Mouse (Mus musculus): ENCODE results near the gene Fgfr2.
A peak's percentile ranks its signal among the peaks of the same experiment; 100 is the strongest.

The Fgfr2 gene

DNA sequence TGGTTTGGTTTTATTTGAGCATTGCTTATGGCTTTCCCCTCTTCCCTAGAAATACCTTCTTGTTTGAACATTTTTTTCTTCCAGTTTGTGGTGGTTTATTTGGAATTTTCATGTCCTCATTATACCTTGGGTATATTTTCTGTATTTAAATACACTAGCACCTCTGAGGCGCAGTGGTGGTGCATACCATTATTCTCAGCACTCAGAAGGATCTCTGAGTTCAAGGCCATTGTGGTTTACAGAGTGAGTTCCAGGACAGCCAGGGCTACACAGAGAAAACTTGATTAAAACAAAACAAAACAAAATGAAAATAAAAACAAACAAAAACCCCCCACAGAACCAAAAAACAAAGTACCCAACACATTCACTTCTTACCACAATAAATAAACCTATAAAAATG, 189.8 kb downstream of the Fgfr2 start:
- DNase-seq (ENCODE audit: low read depth), result no peak

DNA sequence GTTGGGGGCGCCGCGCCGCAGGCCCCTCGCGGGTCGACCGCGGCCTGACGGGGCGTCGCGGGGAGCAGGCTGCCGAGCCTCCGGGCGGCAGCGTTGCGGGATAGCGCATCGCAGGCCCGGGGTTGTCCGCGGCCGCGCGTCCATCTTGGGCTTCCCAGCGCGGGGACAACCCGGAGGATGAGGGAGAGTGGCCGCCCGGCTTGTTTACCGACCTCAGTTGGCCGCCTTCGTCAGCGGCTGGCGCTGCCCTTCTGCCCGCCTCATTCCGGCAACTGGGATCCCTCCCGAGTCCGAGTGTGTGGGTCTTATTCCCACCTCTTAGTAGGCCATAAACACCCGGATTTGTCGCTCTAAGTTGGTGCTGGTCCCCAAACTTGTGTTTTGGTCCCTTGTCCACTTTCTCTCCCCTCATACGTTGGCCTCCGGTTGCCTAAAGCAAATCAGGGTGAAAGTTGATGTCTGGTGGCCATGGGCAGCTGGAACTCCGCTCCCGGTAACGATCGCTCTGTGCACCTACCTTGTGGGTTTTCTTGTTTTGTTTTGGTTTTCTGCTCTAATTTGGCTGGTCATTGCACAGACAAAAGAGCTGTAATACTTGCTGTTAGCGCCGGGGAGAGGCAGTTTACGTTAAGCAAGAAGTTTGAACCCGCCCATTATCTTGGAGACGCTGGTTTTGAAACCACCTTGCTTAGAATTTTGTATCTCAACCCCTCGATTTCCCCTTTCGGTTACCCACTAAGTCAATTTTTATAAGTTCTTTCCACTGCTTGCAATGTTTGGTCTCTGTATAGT, 191.4 kb downstream of the Fgfr2 start:
- peak; percentile 68 for DNase-seq (ENCODE audit: low read depth)

DNA sequence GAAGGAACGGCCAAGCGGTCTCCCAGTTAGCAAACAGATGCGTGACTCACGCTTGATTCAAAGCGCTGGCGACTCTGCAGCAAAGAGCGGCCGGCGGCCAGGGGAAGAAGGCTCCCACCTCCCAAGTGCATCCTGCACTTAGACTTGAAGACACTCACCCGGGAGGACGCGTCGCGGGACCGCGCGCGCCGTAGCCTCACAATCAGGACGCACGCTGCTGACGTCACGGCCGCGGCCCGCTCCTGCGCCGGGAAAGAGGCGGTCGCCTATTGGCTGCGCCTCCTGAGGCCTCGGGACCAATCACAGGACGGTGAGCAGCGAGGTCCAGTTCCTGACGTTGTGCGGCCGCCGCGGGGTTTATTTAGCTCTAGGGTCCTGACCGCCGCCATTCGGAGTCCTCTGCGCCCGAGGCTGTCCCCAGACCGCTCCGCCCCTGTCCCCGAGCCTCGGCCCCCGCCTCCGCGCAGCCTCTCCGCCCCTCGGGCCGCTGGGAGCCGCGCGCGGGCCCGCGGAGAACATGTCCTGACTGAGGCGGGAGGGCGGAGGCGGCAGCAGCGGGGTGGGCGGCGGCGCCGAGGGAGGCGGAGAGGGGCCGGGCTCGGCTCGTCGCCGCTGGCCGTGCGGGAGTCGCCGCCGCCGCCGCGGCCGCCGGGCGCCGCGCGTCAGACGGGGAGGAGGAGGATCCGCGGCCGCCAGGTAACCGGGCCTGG, 192.1 kb downstream of the Fgfr2 start, which contains the start of gene Zranb1:
Gene Zranb1 (plus strand): TSS at position 293 of the 710 bp plus-strand sequence.
- DNase-seq (ENCODE audit: low read depth), result peak; percentile 98

DNA sequence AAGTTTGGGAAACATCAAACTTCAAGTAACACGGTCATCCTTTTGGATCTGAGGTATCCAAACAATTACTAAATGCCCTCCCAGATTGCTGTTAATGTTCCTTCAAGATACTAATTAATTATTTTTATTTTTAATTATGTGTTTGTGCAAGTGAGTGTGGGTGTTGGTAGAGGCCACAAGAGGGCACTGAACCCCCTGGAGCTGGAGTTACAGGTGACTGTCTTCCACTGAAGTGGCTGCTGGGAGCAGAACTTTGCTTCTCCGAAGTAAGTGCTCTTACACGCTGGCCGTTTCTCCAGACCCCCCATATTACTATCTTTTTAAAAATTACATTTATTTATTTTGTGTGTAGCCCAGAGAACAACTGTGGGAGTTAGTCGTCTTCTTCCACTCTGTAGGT, 193.1 kb downstream of the Fgfr2 start:
- no peak for DNase-seq (ENCODE audit: low read depth)

DNA sequence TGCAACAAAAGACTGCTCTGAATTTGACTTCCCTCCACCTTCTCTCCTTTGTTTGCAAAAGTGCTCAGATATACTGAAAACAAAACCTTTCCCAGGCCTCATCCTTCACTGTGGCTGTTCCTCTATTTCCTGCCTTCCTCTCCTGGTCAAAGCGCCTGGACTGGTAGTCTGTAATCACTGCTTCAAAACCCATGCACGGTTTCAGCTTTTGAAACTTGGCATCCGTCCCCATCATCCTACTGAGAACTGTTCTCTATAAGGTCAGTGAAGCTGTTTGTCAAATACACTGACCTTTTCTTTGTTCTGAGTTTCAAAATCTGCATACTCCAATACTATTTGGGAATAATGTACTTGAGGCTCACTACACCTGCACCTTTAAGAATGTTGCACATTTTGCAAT, 195.9 kb downstream of the Fgfr2 start:
- DNase-seq (ENCODE audit: low read depth), result no peak

DNA sequence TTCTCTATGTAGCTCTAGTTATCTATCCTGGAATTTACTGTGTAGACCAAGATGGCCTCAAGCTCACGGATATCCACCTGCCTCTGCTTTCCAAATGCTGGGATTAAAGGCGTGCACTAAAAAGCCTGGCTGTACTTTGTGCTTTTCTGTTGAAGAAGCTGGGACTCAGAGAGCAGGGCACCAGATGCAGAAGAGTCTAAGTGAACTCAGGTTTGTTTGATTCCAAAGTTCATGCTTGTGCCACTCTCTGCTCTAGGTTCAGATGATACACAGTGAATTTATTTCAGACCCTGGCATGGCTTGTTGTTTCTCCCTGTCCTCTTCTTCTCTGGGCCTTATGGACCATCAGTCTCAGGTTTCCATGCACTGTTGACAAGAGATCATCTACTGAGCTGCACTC, 197.9 kb downstream of the Fgfr2 start:
- DNase-seq (ENCODE audit: low read depth), result no peak

DNA sequence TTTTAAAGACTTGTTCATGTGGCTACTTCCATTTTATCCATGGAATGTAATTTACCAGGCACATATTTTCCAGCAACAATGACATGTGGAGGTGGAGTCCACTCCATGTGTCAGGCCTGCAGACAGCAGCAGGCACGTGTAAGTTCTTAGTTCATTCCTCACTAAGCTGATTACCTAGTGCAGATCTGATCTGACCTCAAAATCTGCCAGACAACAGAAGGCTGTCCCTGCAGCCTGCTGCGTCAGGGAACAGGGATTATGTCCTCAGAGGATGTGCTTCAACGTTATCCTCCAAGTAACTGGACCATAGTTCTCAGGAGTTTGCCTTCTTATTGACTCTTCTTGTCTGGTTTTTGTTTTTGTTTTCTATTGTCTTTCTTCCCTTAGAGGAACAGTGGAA, 201.2 kb downstream of the Fgfr2 start:
- DNase-seq (ENCODE audit: low read depth), result no peak

DNA sequence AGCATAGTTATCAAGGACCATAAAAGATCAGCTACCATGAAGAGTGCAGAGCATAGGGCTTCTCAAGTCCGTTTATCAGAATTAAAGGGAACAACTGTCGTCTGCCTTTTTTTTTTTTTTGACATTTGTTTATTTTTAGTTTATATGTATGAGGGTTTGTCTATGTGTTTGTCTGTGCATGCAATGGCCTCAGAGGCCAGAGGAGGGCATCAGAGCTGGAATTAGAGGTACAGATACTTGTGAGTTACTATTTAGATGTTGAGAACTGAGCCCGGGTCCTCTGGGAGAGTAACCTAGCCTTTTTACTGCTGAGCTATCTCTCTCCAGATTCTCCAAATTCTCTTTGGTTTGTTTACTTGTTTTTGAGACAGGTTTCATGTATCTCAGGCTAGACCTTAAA, 219.4 kb downstream of the Fgfr2 start:
- DNase-seq (ENCODE audit: low read depth), result no peak

DNA sequence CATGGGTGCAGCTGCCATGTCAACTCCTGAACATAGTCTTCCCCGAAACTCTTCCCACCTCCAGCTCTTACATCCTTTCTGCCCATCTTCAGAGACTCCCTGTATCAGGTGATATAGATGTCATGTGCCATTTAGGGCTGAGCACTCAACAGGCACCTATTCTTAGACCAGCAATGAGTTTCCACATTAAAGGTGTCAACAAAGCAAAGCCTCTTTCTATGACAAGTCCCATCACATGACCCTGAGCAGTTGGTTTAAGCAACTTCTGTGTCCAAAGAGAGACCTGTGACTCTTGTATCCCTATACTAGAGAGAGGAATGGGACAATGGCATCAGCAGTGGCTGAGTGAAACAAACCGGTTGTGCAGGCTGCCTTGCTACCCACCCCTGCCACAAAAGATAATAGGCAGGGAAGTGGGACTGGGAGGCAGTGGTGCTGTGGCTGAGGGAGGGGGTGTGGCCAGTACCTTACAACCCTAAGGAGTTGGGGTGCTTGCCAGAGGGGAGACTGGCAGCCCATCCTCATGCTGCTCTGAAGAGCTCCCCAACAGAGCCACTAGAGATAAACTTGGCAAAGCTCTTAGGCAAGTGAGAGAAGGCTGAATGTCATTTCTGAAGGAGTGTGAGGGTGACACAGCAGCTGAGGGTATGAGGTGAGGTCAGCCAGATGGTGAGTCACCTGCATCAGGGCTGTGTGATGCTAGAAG, 222.2 kb downstream of the Fgfr2 start:
- DNase-seq (ENCODE audit: low read depth), result no peak

DNA sequence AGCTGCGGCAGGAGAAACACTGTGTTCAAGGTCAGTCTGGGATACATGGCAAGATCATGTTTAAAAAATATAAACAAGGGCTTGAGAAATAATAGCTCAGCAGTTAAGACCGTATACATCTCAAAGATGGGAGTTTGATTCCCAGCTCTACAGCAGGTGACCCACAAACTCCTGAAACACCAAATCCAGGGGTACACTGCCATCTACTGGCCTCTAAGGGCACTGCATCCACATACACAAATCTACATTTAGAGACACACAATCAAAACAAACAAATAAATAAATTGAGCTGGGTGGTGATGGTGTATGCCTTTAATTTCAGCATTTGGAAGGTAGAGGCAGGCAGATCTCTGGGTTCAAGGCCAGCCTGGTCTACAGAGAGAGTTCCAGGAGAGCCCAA, 224.9 kb downstream of the Fgfr2 start:
- peak; percentile 79 for DNase-seq (ENCODE audit: low read depth)

DNA sequence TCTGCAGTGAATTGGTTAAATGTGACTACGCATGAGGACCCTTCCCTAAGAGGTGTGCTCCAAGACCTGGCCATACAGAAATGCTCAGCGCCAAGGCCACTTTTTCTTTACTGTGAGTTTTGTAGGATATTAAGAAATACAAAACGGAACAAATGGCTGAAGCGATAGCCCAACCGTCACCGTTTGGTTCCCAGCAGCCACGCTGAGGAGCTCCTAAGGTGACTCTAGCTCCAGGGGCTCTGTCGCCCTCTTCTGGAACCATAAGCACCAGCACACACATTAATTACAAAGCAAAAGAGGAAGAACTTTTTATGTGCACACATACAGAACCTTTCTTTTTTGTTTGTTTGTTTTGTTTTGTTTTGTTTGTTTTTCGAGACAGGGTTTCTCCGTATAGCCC, 225.9 kb downstream of the Fgfr2 start:
- no peak for DNase-seq (ENCODE audit: low read depth)

DNA sequence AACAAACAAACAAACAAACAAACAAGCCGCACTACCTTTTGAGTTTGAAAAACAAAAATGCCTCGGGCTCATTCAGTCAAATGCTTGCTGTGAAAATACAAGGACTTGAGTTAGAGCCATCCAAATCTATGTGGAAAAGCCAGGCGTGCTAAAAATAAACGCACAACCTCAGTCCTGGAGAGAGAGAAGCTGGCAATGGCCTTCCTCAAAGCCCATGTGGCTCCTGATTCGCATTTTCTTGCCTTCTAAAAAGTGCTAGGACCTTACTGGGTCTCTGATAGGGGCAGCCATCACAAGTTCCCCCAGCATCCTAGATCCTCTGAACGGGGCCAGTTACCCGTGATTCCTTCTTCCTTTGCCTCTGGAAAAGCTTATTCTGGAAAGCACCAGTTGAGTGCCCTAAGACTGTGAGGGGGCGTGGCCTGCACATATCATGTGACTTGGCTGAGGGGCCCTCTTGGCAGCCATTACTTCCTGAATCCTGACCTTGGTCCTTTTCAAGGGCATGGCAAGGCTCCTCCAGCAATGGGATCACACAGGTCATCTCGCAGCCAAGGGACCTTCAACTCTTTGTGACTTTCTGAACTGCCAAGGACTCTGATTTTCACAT, 226.8 kb downstream of the Fgfr2 start:
- DNase-seq (ENCODE audit: low read depth), result no peak

DNA sequence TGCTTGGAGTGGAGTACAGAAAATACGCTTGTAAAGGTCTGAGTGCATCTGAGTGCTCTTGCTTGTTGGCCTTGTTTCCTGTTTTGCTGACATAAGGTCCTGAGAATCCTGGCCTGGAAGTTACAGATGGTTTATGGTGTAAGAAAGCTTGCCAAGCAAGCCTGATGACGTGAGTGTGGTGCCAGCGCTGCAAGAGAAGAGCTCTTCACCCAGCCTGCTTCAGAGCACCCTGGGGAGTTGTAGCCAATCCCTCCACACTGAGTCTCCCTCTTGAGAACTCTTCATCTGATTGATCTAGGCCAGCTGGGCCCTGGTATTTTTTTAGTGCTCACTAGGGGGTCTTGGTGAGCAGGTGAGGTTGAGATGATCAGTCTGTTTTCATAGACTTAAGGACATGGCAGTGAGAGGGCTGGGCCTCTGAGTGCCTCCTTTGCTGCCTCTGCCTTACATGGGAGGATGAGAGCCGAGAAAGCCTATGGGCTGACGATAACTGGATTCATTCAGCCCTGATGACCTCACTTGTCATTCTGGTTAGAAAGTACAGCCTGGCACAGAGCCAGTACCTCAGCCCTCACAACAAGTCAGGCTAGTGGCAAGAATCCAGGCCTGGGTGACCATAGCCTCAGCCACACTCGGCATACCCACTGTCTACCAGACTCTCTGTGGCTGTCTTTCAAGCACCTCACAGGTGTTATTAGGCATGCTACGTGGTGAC, 228.2 kb downstream of the Fgfr2 start:
- no peak for DNase-seq (ENCODE audit: low read depth)

DNA sequence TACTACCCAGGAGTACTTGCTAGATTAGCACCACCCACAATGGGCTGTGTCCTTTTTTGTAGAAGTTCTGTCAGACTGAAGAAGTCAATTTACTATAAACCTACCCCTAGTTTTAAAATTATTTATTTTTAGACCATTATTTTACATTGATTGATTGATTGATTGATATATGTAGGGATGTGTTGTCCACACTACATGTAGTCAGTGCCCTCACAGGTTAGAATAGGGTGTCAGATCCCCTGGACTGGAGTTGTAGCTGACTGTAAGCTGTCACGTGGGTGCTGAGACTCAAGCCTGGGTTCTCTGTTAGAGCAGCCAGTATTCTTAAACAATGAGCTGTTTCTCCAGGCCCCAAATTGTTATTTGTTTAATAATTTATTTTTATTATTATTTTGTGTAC, 229.8 kb downstream of the Fgfr2 start:
- no peak for DNase-seq (ENCODE audit: low read depth)

DNA sequence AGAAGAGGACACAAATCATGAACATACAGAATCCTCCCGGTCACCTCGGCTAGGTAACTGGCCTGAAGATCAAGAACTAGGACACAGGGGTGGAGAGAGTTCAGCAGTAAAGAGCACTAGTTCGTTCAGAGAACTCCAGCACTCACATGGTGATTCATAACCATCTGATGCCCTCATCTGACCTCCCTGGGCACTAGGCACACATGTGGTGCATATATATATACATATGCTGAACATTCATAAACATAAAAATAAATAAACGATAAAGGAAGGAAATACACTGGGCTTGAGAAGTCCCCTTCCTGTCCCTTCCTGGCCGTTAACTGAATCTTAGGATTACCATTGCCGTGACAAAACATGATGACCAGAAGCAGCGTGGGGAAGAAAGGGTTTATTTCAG, 230.3 kb downstream of the Fgfr2 start:
- no peak for DNase-seq (ENCODE audit: low read depth)

DNA sequence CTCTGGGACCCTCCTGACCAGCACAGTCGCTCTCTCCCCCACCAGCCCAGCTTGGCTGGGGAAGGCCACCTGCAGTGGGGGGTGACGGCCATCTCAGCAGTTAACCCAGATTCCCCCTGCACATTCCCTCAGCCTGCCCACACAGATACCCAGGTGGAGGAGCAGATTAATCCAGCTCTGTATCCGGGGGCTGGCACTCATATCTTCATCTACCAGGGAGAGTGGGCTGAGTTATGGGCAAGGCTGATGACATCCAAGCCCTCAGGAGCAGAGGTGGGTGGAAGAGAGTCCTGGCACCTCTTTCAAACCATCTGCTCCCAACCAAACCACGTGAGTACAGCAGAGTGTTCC, 230.9 kb downstream of the Fgfr2 start:
- no peak for DNase-seq (ENCODE audit: low read depth)

DNA sequence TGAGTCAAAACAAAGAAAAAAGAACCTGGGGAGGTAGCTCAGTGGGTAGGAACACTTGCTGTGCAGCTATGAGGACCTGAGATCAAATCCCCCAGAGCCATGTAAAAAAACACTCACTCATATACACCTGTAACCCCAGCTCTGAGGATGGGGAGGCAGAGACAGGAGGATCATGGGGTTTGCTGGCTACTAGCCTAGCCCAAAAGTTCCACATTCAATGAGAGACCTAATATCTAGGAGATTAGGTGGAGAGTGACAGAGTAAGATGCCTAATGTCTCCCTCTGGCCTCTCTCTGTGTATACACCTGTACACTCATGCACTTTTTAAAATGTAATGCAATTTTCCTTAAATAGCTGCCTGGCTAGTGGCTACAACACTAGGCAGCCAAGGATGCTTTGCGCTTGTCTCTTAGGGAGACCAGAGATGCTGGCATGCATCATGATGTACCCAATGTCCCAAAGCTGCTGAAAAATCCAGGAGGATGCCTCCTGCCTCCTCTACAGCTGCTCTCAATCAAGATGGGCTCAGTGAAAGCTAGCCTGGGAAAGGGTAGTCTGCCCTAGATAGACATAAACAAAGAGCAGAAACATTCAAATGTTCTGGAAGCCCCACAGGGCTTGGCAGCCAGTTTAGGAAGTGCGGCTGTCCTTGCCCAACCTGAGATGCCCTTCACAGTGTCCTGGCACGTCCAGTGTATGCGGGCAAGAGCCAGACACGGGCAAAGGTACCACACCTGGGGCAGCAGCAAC, 231.4 kb downstream of the Fgfr2 start:
- no peak for DNase-seq (ENCODE audit: low read depth)

DNA sequence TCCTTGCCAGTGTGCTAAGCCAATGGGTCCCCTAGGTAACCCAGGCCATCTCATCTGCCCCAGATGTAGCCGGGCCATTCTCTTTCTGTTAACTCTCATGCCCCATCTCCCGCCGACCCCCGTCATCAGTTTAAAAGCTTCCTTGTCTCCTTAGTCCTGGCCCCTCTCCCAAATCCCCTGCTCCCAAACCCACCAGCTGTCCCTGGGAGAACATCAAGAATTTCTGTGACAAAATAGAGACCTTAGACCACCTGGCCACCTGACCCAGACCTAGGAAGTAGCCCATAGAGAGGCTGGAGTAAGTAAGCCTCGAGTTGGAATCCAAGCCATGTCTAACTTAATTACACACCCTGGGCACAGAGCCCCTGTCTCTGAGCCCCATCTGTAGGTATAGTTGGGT, 232.9 kb downstream of the Fgfr2 start:
- DNase-seq (ENCODE audit: low read depth), result no peak

DNA sequence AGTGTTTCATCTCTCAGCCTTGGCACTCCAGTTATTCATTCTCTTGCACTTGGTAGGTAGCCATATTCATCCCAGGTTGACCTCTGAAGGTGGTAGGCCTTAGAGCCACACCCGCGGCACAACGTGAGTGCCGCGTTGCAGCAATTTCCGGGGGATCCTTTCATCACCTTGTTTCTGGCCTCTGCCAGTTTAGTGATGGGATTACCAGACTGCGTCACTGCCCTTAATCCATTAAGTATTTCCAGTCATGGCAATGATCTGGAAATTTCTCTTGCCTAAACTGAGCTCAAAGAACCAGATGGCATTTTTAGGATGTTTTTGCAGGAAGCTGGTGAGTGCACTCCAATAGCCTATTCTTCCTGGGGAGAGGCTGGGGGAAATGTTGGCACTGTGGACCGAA, 233.5 kb downstream of the Fgfr2 start:
- no peak for DNase-seq (ENCODE audit: low read depth)

DNA sequence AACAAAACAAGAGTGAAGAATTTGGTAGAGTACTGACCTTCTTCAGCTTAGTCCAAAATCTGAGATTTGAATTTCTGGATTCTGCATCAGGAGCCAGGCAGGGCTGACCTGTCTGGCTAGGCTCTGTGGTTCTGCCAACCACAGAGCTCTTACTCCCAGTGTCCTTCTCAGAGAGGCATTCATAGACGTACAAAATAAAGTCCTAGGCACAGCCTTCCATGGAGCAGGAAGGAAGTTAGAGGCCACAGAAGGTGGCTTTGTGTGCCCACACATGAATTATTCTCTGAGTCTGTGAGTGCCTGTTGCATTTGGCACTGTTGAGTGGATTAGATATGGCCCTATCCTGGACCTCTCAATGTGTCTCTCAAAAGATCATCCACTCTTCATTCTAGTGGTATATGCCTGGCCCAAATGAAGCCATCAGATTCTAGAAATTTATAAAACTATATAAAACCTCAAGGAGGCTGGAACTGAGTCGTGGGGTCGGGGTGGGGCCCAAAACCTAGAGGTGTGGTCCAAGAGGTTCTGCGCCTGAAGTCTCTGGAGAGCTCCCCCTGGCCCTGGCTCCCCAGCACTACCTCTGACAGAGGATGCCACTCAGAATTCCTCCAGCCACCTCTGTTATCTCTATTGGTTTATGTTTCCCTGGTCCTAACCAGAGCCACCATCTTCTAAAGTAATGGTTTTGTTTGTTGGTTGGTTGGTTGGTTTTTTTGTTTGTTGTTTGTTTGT, 234.5 kb downstream of the Fgfr2 start:
- peak; percentile 22 for DNase-seq (ENCODE audit: low read depth)

DNA sequence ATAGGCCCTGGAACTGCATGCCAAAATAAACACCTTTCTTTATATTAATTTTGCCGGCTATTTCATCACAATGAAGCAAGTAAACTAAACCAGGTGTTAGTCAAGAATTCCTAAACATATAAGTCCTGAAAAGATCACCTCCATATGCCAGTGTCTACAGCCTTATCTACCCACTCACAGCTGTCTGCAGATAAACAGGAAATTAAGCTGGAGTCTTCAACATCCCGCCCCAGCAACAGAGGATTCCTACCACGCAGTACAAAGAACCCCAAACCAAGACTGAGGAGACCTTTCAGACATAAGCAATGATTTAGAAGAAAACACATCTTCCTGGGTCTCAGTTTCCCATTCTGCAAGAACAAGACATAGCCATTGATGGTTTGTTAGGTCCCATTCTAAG, 235.1 kb downstream of the Fgfr2 start:
- peak; percentile 30 for DNase-seq (ENCODE audit: low read depth)
